Mouse (Mus musculus) CH12.LX (cell line): ENCODE data around the gene Ndufa11. TPM values are rescaled to one million over a fixed set of nuclear protein-coding genes. Genes with fewer than 3 reads are reported as not detected.

Source experiments
- DNase-seq: peaks from one replicate; pipeline ENCODE4 v3.0.0-alpha.2; 2013; ENCODE audit errors: extremely low read depth
- H3K27ac ChIP-seq: 2 replicates; pipeline ENCODE4 v1.5.1; 2012; ENCODE audit warnings: low read depth, mild to moderate bottlenecking, control low read depth, moderate library complexity; ENCODE audit not compliant: insufficient read depth
- H3K27me3 ChIP-seq: replicated peaks from 2 replicates; pipeline ENCODE3; 2012; ENCODE audit warnings: inconsistent platforms
- H3K36me3 ChIP-seq, 2 experiments: replicated peaks in 1 of 2; 2 replicates each; pipeline versions ENCODE3 to v1.6.1; 2012; ENCODE audit warnings: inconsistent platforms in 1 of 2, low read length in 1 of 2, mild to moderate bottlenecking in 1 of 2, mixed read lengths in 1 of 2, moderate library complexity in 1 of 2; ENCODE audit not compliant: control insufficient read depth in 1 of 2, insufficient read depth in 1 of 2
- H3K4me1 ChIP-seq, 2 experiments: 2 replicates each; pipeline ENCODE4 v1.6.1; 2012; ENCODE audit warnings: inconsistent platforms in 1 of 2, moderate library complexity in 1 of 2; ENCODE audit not compliant: insufficient read depth in 2 of 2, control insufficient read depth in 1 of 2
- H3K4me2 ChIP-seq: 2 replicates; pipeline ENCODE4 v1.6.1; 2012; ENCODE audit warnings: low read depth, mild to moderate bottlenecking, control low read depth; ENCODE audit not compliant: poor library complexity, insufficient read depth, severe bottlenecking
- H3K4me3 ChIP-seq, 3 experiments: fragments of 150-350 bp in 1 of 3; sonication (generic) in 1 of 3; replicated peaks in 1 of 3; 2 replicates each; pipeline versions ENCODE3 to v1.5.1; 2011 to 2012; ENCODE audit warnings: low read depth in 2 of 3, low read length in 2 of 3, mild to moderate bottlenecking in 2 of 3, moderate library complexity in 2 of 3, control low read depth in 1 of 3, improper control_type of control experiment in 1 of 3, inconsistent platforms in 1 of 3, mixed read lengths in 1 of 3; ENCODE audit not compliant: poor library complexity in 1 of 3
- H3K79me2 ChIP-seq: replicated peaks from 2 replicates; pipeline ENCODE4 v1.6.1; 2012; ENCODE audit warnings: mild to moderate bottlenecking, moderate library complexity; ENCODE audit not compliant: control insufficient read depth, poor library complexity, insufficient read depth, severe bottlenecking; ENCODE audit errors: extremely low read depth
- H3K9ac ChIP-seq: 2 replicates; pipeline ENCODE4 v1.6.1; 2012; ENCODE audit warnings: low read depth, mild to moderate bottlenecking, control low read depth, moderate library complexity; ENCODE audit not compliant: insufficient read depth
- H3K9me3 ChIP-seq: replicated peaks from 2 replicates; pipeline ENCODE3; 2012; ENCODE audit warnings: low read length, inconsistent platforms, mixed read lengths
- BHLHE40 ChIP-seq: IDR thresholded peaks from 2 replicates; pipeline ENCODE4 v1.6.1; 2011; ENCODE audit warnings: mild to moderate bottlenecking, low read depth, low read length, improper control_type of control experiment
- CHD1 ChIP-seq: IDR thresholded peaks from 2 replicates; pipeline ENCODE4 v1.6.1; 2012; ENCODE audit warnings: low read depth, low read length, improper control_type of control experiment, inconsistent platforms
- CHD2 ChIP-seq: IDR thresholded peaks from 2 replicates; pipeline ENCODE4 v1.6.1; 2011; ENCODE audit warnings: low read length, improper control_type of control experiment
- HCFC1 ChIP-seq: IDR thresholded peaks from 2 replicates; pipeline ENCODE4 v1.6.1; 2012; ENCODE audit warnings: low read depth, mild to moderate bottlenecking, inconsistent platforms, low read length, improper control_type of control experiment
- IRF4 ChIP-seq: IDR thresholded peaks from 2 replicates; pipeline ENCODE4 v1.6.1; 2014; ENCODE audit warnings: low read depth, mild to moderate bottlenecking, inconsistent platforms, low read length, improper control_type of control experiment
- KAT2A ChIP-seq: IDR thresholded peaks from 2 replicates; pipeline ENCODE4 v1.6.1; 2012; ENCODE audit warnings: low read length, improper control_type of control experiment, inconsistent platforms; ENCODE audit not compliant: insufficient replicate concordance
- MAZ ChIP-seq: IDR thresholded peaks from 2 replicates; pipeline ENCODE4 v1.6.1; 2012; ENCODE audit warnings: low read depth, mild to moderate bottlenecking, inconsistent platforms, low read length, improper control_type of control experiment, moderate library complexity
- MXI1 ChIP-seq: IDR thresholded peaks from 2 replicates; pipeline ENCODE4 v1.6.1; 2011; ENCODE audit warnings: mild to moderate bottlenecking, low read depth, low read length, improper control_type of control experiment
- MYC ChIP-seq: IDR thresholded peaks from 2 replicates; pipeline ENCODE4 v1.6.1; 2011; ENCODE audit warnings: low read depth, mild to moderate bottlenecking, improper control_type of control experiment, low read length
- POLR2A ChIP-seq: IDR thresholded peaks from 2 replicates; pipeline ENCODE4 v1.6.1; 2011; ENCODE audit warnings: low read depth, mild to moderate bottlenecking, improper control_type of control experiment, low read length
- POLR2AphosphoS2 ChIP-seq: IDR thresholded peaks from 2 replicates; pipeline ENCODE4 v1.6.1; 2011; ENCODE audit warnings: low read depth, low read length, improper control_type of control experiment
- SMC3 ChIP-seq: IDR thresholded peaks from 2 replicates; pipeline ENCODE4 v1.6.1; 2011; ENCODE audit warnings: low read depth, low read length, improper control_type of control experiment
- TCF12 ChIP-seq: IDR thresholded peaks from 2 replicates; pipeline ENCODE4 v1.6.1; 2014; ENCODE audit warnings: low read depth, mild to moderate bottlenecking, inconsistent platforms, low read length, improper control_type of control experiment
- USF1 ChIP-seq: IDR thresholded peaks from 2 replicates; pipeline ENCODE4 v1.6.1; 2014; ENCODE audit warnings: low read depth, mild to moderate bottlenecking, inconsistent platforms, low read length, improper control_type of control experiment
- USF2 ChIP-seq: conservative IDR thresholded peaks from 2 replicates; pipeline ENCODE4 v1.6.1; 2011; ENCODE audit warnings: low read depth, low read length, improper control_type of control experiment
- ZC3H11A ChIP-seq: IDR thresholded peaks from 2 replicates; pipeline ENCODE4 v1.6.1; 2012; ENCODE audit warnings: low read depth, mild to moderate bottlenecking, inconsistent platforms, low read length, improper control_type of control experiment
- dilution Hi-C: fragments of 300-500 bp; cut with MboI; formaldehyde crosslinking; loops from 2 replicates; pipeline ENCODE4 v1.14.3; 2020; ENCODE audit warnings: low sequenced_read_pairs; ENCODE audit not compliant: extremely low pct_unique_long_range_greater_than_20kb, extremely low pct_ligation_motif_present
- in situ Hi-C: fragments of 300-500 bp; cut with MboI; formaldehyde crosslinking; loops from 3 replicates; pipeline ENCODE4 v1.14.3; 2019; ENCODE audit warnings: low sequenced_read_pairs, low pct_ligation_motif_present, low pct_unique_long_range_greater_than_20kb, mixed read lengths
- polyA plus RNA-seq: library from polyadenylated mRNA; unstranded; fragments of >175 nt; gene quantifications from 2 replicates; pipeline ENCODE4 v1.2.1, GENCODE M21; 2012; ENCODE audit warnings: low read depth; ENCODE audit not compliant: insufficient read length
- total RNA-seq, 2 experiments: library from RNA; depleted of rRNA; stranded (reverse); fragments of 300-350 nt in 1 of 2; fragments of >200 nt in 1 of 2; gene quantifications; 2 replicates each; pipeline ENCODE4 v1.2.3; 2012 to 2014

Ndufa11 gene
- total and polyA plus RNA-seq, 3 experiments = 124 to 201 (median 155) TPM

- dilution Hi-C loops (no loop called here), in situ Hi-C loops (no loop called here)
- peaks cover 65 to 94% of the 10 kb centered on the region in 2 experiments for H3K36me3 ChIP-seq
- H3K27me3 ChIP-seq = no peaks in the 10 kb centered on the region
- TF ChIP-seq TCF12 (peak; percentile 32; the same call in 1 of the 2 replicates), CHD1 (no peak)
- no peaks in the 10 kb centered on the region for H3K9me3 ChIP-seq
- peak; percentile 21 for DNase-seq
- H3K27ac ChIP-seq = no peak overlapping the region
- peaks cover 75% of the 10 kb centered on the region for H3K79me2 ChIP-seq
- H3K4me2 ChIP-seq = no peak overlapping the region
- no peak overlapping the region for H3K4me3 ChIP-seq
- peaks cover 23 to 54% of the 10 kb centered on the region in 2 experiments for H3K4me1 ChIP-seq
- H3K9ac ChIP-seq = no peak overlapping the region
Observed at GRCm38 (mm10) chr17:56688689-56689088, 28.9 kb upstream of the Ndufa11 start.

GRCm38 (mm10) chr17:56693395-56693794 is 24.2 kb upstream of the Ndufa11 start:
- Histone ChIP-seq H3K9me3 (no peaks in the 10 kb centered on the region), H3K36me3 (peaks cover 77 to 94% of the 10 kb centered on the region in 2 experiments), H3K4me3 (no peak overlapping the region), H3K79me2 (peaks cover 36% of the 10 kb centered on the region), H3K4me1 (peaks cover 0 to 7% of the 10 kb centered on the region in 2 experiments; a peak in 2 of 4 replicates), H3K4me2 (no peak overlapping the region), H3K9ac (no peak overlapping the region), H3K27me3 (no peaks in the 10 kb centered on the region), H3K27ac (no peak overlapping the region)
- TF ChIP-seq IRF4 (no peak), MXI1 (no peak), MYC (no peak), CHD2 (no peak), POLR2AphosphoS2 (no peak), TCF12 (no peak), MAZ (no peak), USF1 (no peak), KAT2A (no peak), ZC3H11A (no peak), SMC3 (no peak), BHLHE40 (no peak), POLR2A (no peak), CHD1 (no peak), HCFC1 (no peak)
- in situ Hi-C loops (no loop called here), dilution Hi-C loops (no loop called here)
- no peak for DNase-seq

- no peak overlapping the region for H3K9ac ChIP-seq
- DNase-seq = no peak
- H3K27me3 ChIP-seq = no peaks in the 10 kb centered on the region
- peaks cover 78 to 94% of the 10 kb centered on the region in 2 experiments for H3K36me3 ChIP-seq
- dilution Hi-C loops = no loop called here
- H3K4me1 ChIP-seq = peaks cover 0 to 2% of the 10 kb centered on the region in 2 experiments; a peak in 1 of 4 replicates
- in situ Hi-C loops = no loop called here
- no peaks in the 10 kb centered on the region for H3K9me3 ChIP-seq
- H3K27ac ChIP-seq = no peak overlapping the region
- TF ChIP-seq USF2 (no peak), IRF4 (no peak)
- H3K4me2 ChIP-seq = no peak overlapping the region
- H3K79me2 ChIP-seq = peaks cover 31% of the 10 kb centered on the region
- H3K4me3 ChIP-seq = no peak overlapping the region
Observed at GRCm38 (mm10) chr17:56693851-56694310, 23.7 kb upstream of the Ndufa11 start.
